Mouse (Mus musculus): ENCODE results near the gene Rnf39. TPM values are rescaled to one million over a fixed set of nuclear protein-coding genes. Genes with fewer than 3 reads are reported as not detected.

Rnf39 gene
- 0.13 and 0.53 TPM in 2 replicates for polyA plus RNA-seq (2015; fragmentation: Nextera tagmentation; extraction: Ambion mirVana)

- Histone ChIP-seq H3K9me3 (replicated peaks) (no peaks in the 10 kb centered on the region), H3K4me3 (replicated peaks) (peak within 1 kb of the TSS; percentile 46), H3K4me1 (peaks cover 36% of the 10 kb centered on the region), H3K4me2 (peak within 1 kb of the TSS; percentile 77), H3K9ac (peak within 1 kb of the TSS; percentile 21; the same call in 1 of the 2 replicates), H3K36me3 (no peaks in the 10 kb centered on the region), H3K27me3 (peaks cover 74% of the 10 kb centered on the region), H3K27ac (no peak within 1 kb of the TSS)
- 0 out of 2 replicates have a peak, but pooled peaks have one; percentile 7 for ATAC-seq (replicated peaks; ENCODE audit: low FRiP score)
- 1% methylated on average over 57 of the region's 59 CpGs for WGBS
Measured at GRCm38 (mm10) chr17:36942791-36943471, at the start of gene Rnf39. TSS of gene Rnf39 (plus strand) at chr17:36942918.

- H3K9ac ChIP-seq, result no peak overlapping the region
- H3K4me3 ChIP-seq (replicated peaks), result no peak overlapping the region
- no peaks in the 10 kb centered on the region for H3K4me1 ChIP-seq
- no peaks in the 10 kb centered on the region for H3K36me3 ChIP-seq
- H3K27ac ChIP-seq, result no peak overlapping the region
- 79% methylated on average over 5 of the region's 5 CpGs for WGBS
- no peak overlapping the region for H3K4me2 ChIP-seq
- peaks cover 15% of the 10 kb centered on the region for H3K27me3 ChIP-seq
- H3K9me3 ChIP-seq (replicated peaks), result no peaks in the 10 kb centered on the region
- no peak for ATAC-seq (replicated peaks; ENCODE audit: low FRiP score)
Measured at GRCm38 (mm10) chr17:36893387-36893786, 49.3 kb upstream of the Rnf39 start.

- 0 out of 2 replicates have a peak, but pooled peaks cover 3% of the 10 kb centered on the region for H3K27me3 ChIP-seq
- no peak overlapping the region for H3K27ac ChIP-seq
- no peaks in the 10 kb centered on the region for H3K36me3 ChIP-seq
- no peak for ATAC-seq (replicated peaks; ENCODE audit: low FRiP score)
- no peak overlapping the region for H3K9ac ChIP-seq
- no peaks in the 10 kb centered on the region for H3K9me3 ChIP-seq (replicated peaks)
- no peak overlapping the region for H3K4me3 ChIP-seq (replicated peaks)
- WGBS, result 73% methylated on average over 1 of the region's 1 CpGs
- no peak overlapping the region for H3K4me2 ChIP-seq
- no peaks in the 10 kb centered on the region for H3K4me1 ChIP-seq
Measured at GRCm38 (mm10) chr17:36896583-36896982, 46.1 kb upstream of the Rnf39 start.

GRCm38 (mm10) chr17:36897065-36897464 lies 45.7 kb upstream of the Rnf39 start:
- H3K4me1 ChIP-seq, result no peaks in the 10 kb centered on the region
- H3K27ac ChIP-seq, result no peak overlapping the region
- no peaks in the 10 kb centered on the region for H3K9me3 ChIP-seq (replicated peaks)
- no peak for ATAC-seq (replicated peaks; ENCODE audit: low FRiP score)
- no peaks in the 10 kb centered on the region for H3K36me3 ChIP-seq
- no peak overlapping the region for H3K4me3 ChIP-seq (replicated peaks)
- H3K9ac ChIP-seq, result no peak overlapping the region
- no peak overlapping the region for H3K4me2 ChIP-seq
- no peaks in the 10 kb centered on the region for H3K27me3 ChIP-seq

- no peaks in the 10 kb centered on the region for H3K36me3 ChIP-seq
- H3K4me1 ChIP-seq, result no peaks in the 10 kb centered on the region
- H3K27ac ChIP-seq, result no peak within 1 kb of the TSS
- H3K9ac ChIP-seq, result no peak within 1 kb of the TSS
- H3K4me2 ChIP-seq, result no peak within 1 kb of the TSS
- H3K27me3 ChIP-seq, result no peaks in the 10 kb centered on the region
- H3K4me3 ChIP-seq (replicated peaks), result no peak within 1 kb of the TSS
- ATAC-seq (replicated peaks; ENCODE audit: low FRiP score), result no peak
- 73% methylated on average over 6 of the region's 6 CpGs for WGBS
- no peaks in the 10 kb centered on the region for H3K9me3 ChIP-seq (replicated peaks)
Measured at GRCm38 (mm10) chr17:36897552-36898205, 45.0 kb upstream of the Rnf39 start, which contains the start of gene Trim31. TSS of gene Trim31 (plus strand) at chr17:36898118.

GRCm38 (mm10) chr17:36899376-36899775 lies 43.3 kb upstream of the Rnf39 start:
- Histone ChIP-seq H3K9ac (no peak overlapping the region), H3K4me1 (no peaks in the 10 kb centered on the region), H3K4me3 (replicated peaks) (no peak overlapping the region), H3K27ac (no peak overlapping the region), H3K9me3 (replicated peaks) (no peaks in the 10 kb centered on the region), H3K4me2 (no peak overlapping the region), H3K27me3 (no peaks in the 10 kb centered on the region), H3K36me3 (no peaks in the 10 kb centered on the region)
- 91% methylated on average over 4 of the region's 4 CpGs for WGBS
- no peak for ATAC-seq (replicated peaks; ENCODE audit: low FRiP score)

GRCm38 (mm10) chr17:36900001-36900400 lies 42.7 kb upstream of the Rnf39 start:
- no peaks in the 10 kb centered on the region for H3K36me3 ChIP-seq
- H3K4me3 ChIP-seq (replicated peaks), result no peak overlapping the region
- 74% methylated on average over 5 of the region's 5 CpGs for WGBS
- H3K9ac ChIP-seq, result no peak overlapping the region
- H3K9me3 ChIP-seq (replicated peaks), result no peaks in the 10 kb centered on the region
- H3K4me1 ChIP-seq, result no peaks in the 10 kb centered on the region
- H3K4me2 ChIP-seq, result no peak overlapping the region
- ATAC-seq (replicated peaks; ENCODE audit: low FRiP score), result no peak
- no peak overlapping the region for H3K27ac ChIP-seq
- H3K27me3 ChIP-seq, result no peaks in the 10 kb centered on the region

- H3K9me3 ChIP-seq (replicated peaks), result no peaks in the 10 kb centered on the region
- ATAC-seq (replicated peaks; ENCODE audit: low FRiP score), result no peak
- H3K4me1 ChIP-seq, result no peaks in the 10 kb centered on the region
- no peaks in the 10 kb centered on the region for H3K36me3 ChIP-seq
- WGBS, result 40% methylated on average over 1 of the region's 1 CpGs
- no peak overlapping the region for H3K4me2 ChIP-seq
- no peak overlapping the region for H3K9ac ChIP-seq
- no peak overlapping the region for H3K27ac ChIP-seq
- no peaks in the 10 kb centered on the region for H3K27me3 ChIP-seq
- H3K4me3 ChIP-seq (replicated peaks), result no peak overlapping the region
Measured at GRCm38 (mm10) chr17:36900691-36901090, 42.0 kb upstream of the Rnf39 start.

GRCm38 (mm10) chr17:36903651-36904050 lies 39.1 kb upstream of the Rnf39 start:
- no peak overlapping the region for H3K4me3 ChIP-seq (replicated peaks)
- H3K36me3 ChIP-seq, result no peaks in the 10 kb centered on the region
- no peaks in the 10 kb centered on the region for H3K27me3 ChIP-seq
- no peak overlapping the region for H3K9ac ChIP-seq
- no peak for ATAC-seq (replicated peaks; ENCODE audit: low FRiP score)
- H3K9me3 ChIP-seq (replicated peaks), result no peaks in the 10 kb centered on the region
- no peaks in the 10 kb centered on the region for H3K4me1 ChIP-seq
- 74% methylated on average over 3 of the region's 3 CpGs for WGBS
- H3K4me2 ChIP-seq, result no peak overlapping the region
- no peak overlapping the region for H3K27ac ChIP-seq

GRCm38 (mm10) chr17:36908235-36908634 lies 34.5 kb upstream of the Rnf39 start:
- Histone ChIP-seq H3K4me1 (no peaks in the 10 kb centered on the region), H3K9me3 (replicated peaks) (no peaks in the 10 kb centered on the region), H3K27me3 (peaks cover 12% of the 10 kb centered on the region; the same call in 1 of the 2 replicates), H3K4me3 (replicated peaks) (no peak overlapping the region), H3K9ac (no peak overlapping the region), H3K27ac (no peak overlapping the region), H3K36me3 (no peaks in the 10 kb centered on the region), H3K4me2 (no peak overlapping the region)
- ATAC-seq (replicated peaks; ENCODE audit: low FRiP score), result 0 out of 2 replicates have a peak, but pooled peaks have one; percentile 36
- WGBS, result 47% methylated on average over 1 of the region's 1 CpGs

- no peaks in the 10 kb centered on the region for H3K4me1 ChIP-seq
- peaks cover 12% of the 10 kb centered on the region; the same call in 1 of the 2 replicates for H3K27me3 ChIP-seq
- no peaks in the 10 kb centered on the region for H3K36me3 ChIP-seq
Measured at GRCm38 (mm10) chr17:36909802-36910201, 32.9 kb upstream of the Rnf39 start.

GRCm38 (mm10) chr17:36912031-36912430 lies 30.7 kb upstream of the Rnf39 start:
- ATAC-seq (replicated peaks; ENCODE audit: low FRiP score), result no peak
- Histone ChIP-seq H3K4me2 (no peak overlapping the region), H3K4me1 (no peaks in the 10 kb centered on the region), H3K4me3 (replicated peaks) (no peak overlapping the region), H3K27me3 (peaks cover 17% of the 10 kb centered on the region), H3K9me3 (replicated peaks) (no peaks in the 10 kb centered on the region), H3K36me3 (no peaks in the 10 kb centered on the region), H3K27ac (no peak overlapping the region), H3K9ac (no peak overlapping the region)
- 61% methylated on average over 2 of the region's 2 CpGs for WGBS

More at GRCm38 (mm10) chr17:36909802-36910201, 32.9 kb upstream of the Rnf39 start:
- Histone ChIP-seq H3K27ac (no peak overlapping the region), H3K9me3 (replicated peaks) (no peaks in the 10 kb centered on the region), H3K4me2 (no peak overlapping the region), H3K9ac (no peak overlapping the region), H3K4me3 (replicated peaks) (no peak overlapping the region)
- 57% methylated on average over 4 of the region's 4 CpGs for WGBS
- ATAC-seq (replicated peaks; ENCODE audit: low FRiP score), result no peak
